Mouse (Mus musculus) spleen, adult 2 months (tissue): Measurements from ENCODE around the gene Alkbh7.

Experiments
- CTCF ChIP-seq: fragments of 200-500 bp; IDR thresholded peaks from 2 replicates; pipeline ENCODE4 v1.5.1; 2011; ENCODE audit warnings: mild to moderate bottlenecking, inconsistent platforms; ENCODE audit not compliant: insufficient read depth, insufficient read length, insufficient replicate concordance; ENCODE audit errors: extremely low read depth
- POLR2A ChIP-seq: fragments of 200-500 bp; IDR thresholded peaks from 2 replicates; pipeline ENCODE4 v1.6.1; 2011; ENCODE audit warnings: low read depth, low read length, inconsistent platforms

- TF ChIP-seq CTCF = no peak
- TF ChIP-seq POLR2A = no peak
These were observed 22.6 kb downstream of the Alkbh7 start for GRCm38 (mm10) chr17:57019693-57020092.
